Mouse (Mus musculus) midbrain, embryonic 14.5 days (tissue): ENCODE measurements around the gene Nop58. TPM values are rescaled to one million over a fixed set of nuclear protein-coding genes. Genes with fewer than 3 reads are reported as not detected.
"Not testable (repeated sequence)": the region's sequence is repeated elsewhere in the genome, so short reads cannot be mapped to it uniquely, and the experiment has no call there.

Experiments used
- ATAC-seq: fragments of 200-750 bp; cut with Nextera tagmentation; 2 replicates; pipeline ENCODE4 v1.8.0; 2017; ENCODE audit warnings: moderate number of reproducible peaks, moderate library complexity; ENCODE audit not compliant: low FRiP score, low TSS enrichment
- DNase-seq: peaks from one replicate; pipeline ENCODE4 v3.0.0-alpha.2; 2015
- H3K27ac ChIP-seq: fragments of 300-500 bp; sonication (generic); replicated peaks from 2 replicates; pipeline ENCODE4 v1.5.1; 2014; ENCODE audit warnings: mild to moderate bottlenecking, low read depth, low read length, moderate library complexity
- H3K27me3 ChIP-seq: fragments of 300-500 bp; sonication (generic); 2 replicates; pipeline ENCODE4 v1.6.1; 2014; ENCODE audit warnings: low read length, control low read depth, mixed read lengths; ENCODE audit not compliant: control insufficient read depth, insufficient read depth
- H3K36me3 ChIP-seq: fragments of 300-500 bp; sonication (generic); 2 replicates; pipeline ENCODE4 v1.6.1; 2014; ENCODE audit warnings: low read length, control low read depth; ENCODE audit not compliant: control insufficient read depth, insufficient read depth
- H3K4me1 ChIP-seq: fragments of 300-500 bp; sonication (generic); 2 replicates; pipeline ENCODE4 v1.6.1; 2014; ENCODE audit warnings: mild to moderate bottlenecking, antibody characterized with exemption, low read length, control low read depth; ENCODE audit not compliant: control insufficient read depth, insufficient read depth
- H3K4me2 ChIP-seq: fragments of 300-500 bp; sonication (generic); 2 replicates; pipeline ENCODE4 v1.6.1; 2014; ENCODE audit warnings: mild to moderate bottlenecking, low read length, moderate library complexity
- H3K4me3 ChIP-seq: fragments of 300-500 bp; sonication (generic); replicated peaks from 2 replicates; pipeline ENCODE4 v1.5.1; 2014; ENCODE audit warnings: low read depth, low read length
- H3K9ac ChIP-seq: fragments of 300-500 bp; sonication (generic); replicated peaks from 2 replicates; pipeline ENCODE4 v1.6.1; 2014; ENCODE audit warnings: mild to moderate bottlenecking, low read length, moderate library complexity
- H3K9me3 ChIP-seq: fragments of 300-500 bp; sonication (generic); 2 replicates; pipeline ENCODE4 v1.6.1; 2016; ENCODE audit warnings: low read length, control low read depth, mixed read lengths; ENCODE audit not compliant: control insufficient read depth
- WGBS: fragments of 180-500 bp; shearing (Covaris S2); extraction: QIAGEN DNeasy Blood & Tissue Kit; methylation state at CpG from one replicate; pipeline ENCODE4 v1.1.7; 2014; 5-methylcytosine and 5-hydroxymethylcytosine counted together
- polyA plus RNA-seq: library from polyadenylated mRNA; unstranded; fragments of >200 nt; fragmentation: Nextera tagmentation; extraction: Ambion mirVana; gene quantifications from 2 replicates; pipeline ENCODE4 v1.2.1, GENCODE M21; 2014

Nop58 gene
- polyA plus RNA-seq = 135 and 140 TPM in 2 replicates

DNA sequence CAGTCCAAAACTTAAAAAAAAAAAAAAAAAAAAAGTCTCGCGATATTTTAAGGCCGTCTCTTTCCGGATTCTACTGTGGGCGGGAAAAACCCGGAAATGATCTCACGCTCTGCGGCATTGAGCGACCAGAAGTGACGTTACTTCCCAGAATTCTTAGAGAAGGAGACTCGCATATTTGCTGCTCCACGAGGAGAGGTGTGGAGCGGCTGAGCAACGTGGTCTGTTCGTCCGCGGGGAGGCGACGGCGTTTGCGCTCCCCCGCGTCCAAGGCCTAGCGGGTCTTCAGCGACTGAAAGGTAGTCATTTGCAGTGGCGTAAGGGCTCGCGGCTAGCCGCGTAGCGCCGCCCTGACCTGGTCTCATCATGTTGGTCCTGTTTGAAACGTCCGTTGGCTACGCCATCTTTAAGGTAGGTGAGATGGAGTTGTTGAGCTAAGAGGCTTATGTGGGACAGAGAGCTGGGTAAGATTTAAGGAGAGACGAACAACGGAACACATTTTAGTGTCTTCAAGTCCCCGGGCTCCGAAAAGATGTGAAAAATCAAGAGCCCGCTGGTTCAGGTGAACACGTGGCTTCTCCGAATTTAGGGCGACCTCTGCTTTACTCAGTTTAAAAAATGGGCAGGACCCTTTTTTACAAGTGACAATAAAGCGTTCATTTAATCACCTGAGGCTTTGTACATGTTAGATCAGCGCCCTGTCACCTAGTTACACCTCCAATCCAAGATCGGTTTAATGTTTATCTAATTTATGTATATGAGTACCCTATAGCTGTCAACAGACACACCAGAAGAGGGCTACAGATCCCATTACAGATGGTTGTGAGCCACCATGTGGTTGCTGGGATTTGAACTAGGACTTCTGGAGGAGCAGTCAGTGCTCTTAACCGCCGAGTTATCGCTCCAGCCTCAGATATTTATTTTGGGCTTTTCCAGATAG lies at the start of gene Nop58:
Gene Nop58, plus strand, starts transcription at position 153 of the 937 bp plus-strand sequence.
- under 1% methylated on average over 49 of the region's 49 CpGs for WGBS

DNA sequence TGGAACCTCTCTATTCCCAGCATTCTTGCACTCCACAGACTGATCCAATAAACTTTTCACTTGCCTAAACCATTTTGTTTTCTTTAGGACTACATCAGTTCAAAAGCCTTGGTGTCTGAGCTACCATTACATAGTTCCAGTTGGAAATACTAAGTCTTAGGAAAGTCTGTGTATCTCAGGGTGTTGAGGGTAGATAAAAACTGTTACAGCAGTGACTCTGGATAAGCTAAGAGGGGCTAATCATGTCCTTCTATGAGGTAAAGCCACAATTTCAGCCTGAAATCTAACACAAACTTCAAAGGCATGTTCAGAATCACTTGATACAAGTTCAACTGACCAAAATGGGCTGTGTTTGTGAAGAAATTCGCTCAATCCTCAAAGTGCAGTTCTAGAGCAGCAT lies 48.4 kb upstream of the Nop58 start:
- Histone ChIP-seq H3K27me3 (no peaks in the 10 kb centered on the region), H3K4me2 (no peak overlapping the region), H3K36me3 (peaks cover 5% of the 10 kb centered on the region), H3K9ac (no peak overlapping the region), H3K4me1 (no peaks in the 10 kb centered on the region), H3K27ac (no peak overlapping the region), H3K9me3 (no peaks in the 10 kb centered on the region), H3K4me3 (no peak overlapping the region)
- DNase-seq = no peak
- 79% methylated on average over 1 of the region's 1 CpGs for WGBS
- no peak for ATAC-seq

More for the DNA sequence above, at the start of gene Nop58:
- H3K9ac ChIP-seq = peak within 1 kb of the TSS; percentile 56
- peaks cover 23% of the 10 kb centered on the region for H3K4me1 ChIP-seq
- H3K36me3 ChIP-seq = 0 out of 2 replicates have a peak, but pooled peaks cover 2% of the 10 kb centered on the region
- DNase-seq (peak; percentile 98), ATAC-seq (peak; percentile 97)
- no peaks in the 10 kb centered on the region for H3K9me3 ChIP-seq
- H3K27me3 ChIP-seq = no peaks in the 10 kb centered on the region
- H3K27ac ChIP-seq = peak within 1 kb of the TSS; percentile 82
- H3K4me2 ChIP-seq = peak within 1 kb of the TSS; percentile 91
- H3K4me3 ChIP-seq = peak within 1 kb of the TSS; percentile 69

DNA sequence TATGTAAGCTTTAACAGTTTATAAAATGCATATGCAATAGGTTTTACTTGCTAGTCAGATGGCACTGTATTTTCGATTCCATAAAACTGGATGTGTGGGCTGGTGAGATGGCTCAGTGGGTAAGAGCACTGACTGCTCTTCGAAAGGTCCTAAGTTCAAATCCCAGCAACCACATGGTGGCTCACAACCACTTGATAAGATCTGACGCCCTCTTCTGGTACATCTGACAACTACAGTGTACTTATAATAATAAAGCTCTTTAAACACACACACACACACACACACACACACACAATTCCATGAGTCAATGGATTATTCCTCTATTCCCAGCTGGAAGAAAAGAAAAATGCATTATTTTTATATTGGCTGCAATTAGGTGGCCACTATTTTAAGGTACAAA lies 46.4 kb upstream of the Nop58 start:
- no peak overlapping the region for H3K27ac ChIP-seq
- no peaks in the 10 kb centered on the region for H3K4me1 ChIP-seq
- WGBS = 88% methylated on average over 3 of the region's 3 CpGs
- no peak overlapping the region for H3K9ac ChIP-seq
- DNase-seq (no peak), ATAC-seq (no peak)
- no peaks in the 10 kb centered on the region for H3K27me3 ChIP-seq
- no peak overlapping the region for H3K4me2 ChIP-seq
- no peaks in the 10 kb centered on the region for H3K9me3 ChIP-seq
- H3K36me3 ChIP-seq = peaks cover 23% of the 10 kb centered on the region
- H3K4me3 ChIP-seq = no peak overlapping the region

DNA sequence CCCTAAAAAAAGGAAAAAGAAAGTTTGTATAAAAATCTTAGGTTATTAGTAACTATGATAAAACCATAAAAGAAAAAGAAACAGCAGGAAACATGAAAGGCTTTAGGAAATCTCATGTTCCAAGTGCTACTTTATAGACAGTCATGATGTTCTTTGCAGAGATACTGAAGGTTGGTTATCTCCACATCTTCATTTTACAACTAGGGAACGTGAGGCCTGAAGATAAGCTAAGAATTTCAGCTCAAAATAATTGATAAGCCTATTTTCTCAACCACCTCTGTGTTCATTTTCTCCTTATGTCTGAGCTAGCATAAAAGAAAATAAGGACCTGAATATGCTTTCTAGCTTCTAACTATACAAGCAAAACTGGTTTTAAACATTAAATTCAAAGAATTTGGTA lies 42.3 kb upstream of the Nop58 start:
- Histone ChIP-seq H3K36me3 (peaks cover 36% of the 10 kb centered on the region), H3K27me3 (no peaks in the 10 kb centered on the region), H3K4me2 (no peak overlapping the region), H3K27ac (no peak overlapping the region), H3K9me3 (no peaks in the 10 kb centered on the region), H3K4me1 (no peaks in the 10 kb centered on the region), H3K9ac (no peak overlapping the region), H3K4me3 (no peak overlapping the region)
- WGBS = 96% methylated on average over 1 of the region's 1 CpGs
- ATAC-seq = no peak
- DNase-seq = no peak

GRCm38 (mm10) chr1:59646502-59646901 lies 38.3 kb upstream of the Nop58 start:
- not testable (repeated sequence) for H3K9ac ChIP-seq, H3K4me3 ChIP-seq, H3K4me1 ChIP-seq, H3K4me2 ChIP-seq, H3K27me3 ChIP-seq, H3K9me3 ChIP-seq, ATAC-seq, DNase-seq, H3K27ac ChIP-seq
- H3K36me3 ChIP-seq = peaks cover 43% of the 10 kb centered on the region
- 95% methylated on average over 2 of the region's 2 CpGs for WGBS

DNA sequence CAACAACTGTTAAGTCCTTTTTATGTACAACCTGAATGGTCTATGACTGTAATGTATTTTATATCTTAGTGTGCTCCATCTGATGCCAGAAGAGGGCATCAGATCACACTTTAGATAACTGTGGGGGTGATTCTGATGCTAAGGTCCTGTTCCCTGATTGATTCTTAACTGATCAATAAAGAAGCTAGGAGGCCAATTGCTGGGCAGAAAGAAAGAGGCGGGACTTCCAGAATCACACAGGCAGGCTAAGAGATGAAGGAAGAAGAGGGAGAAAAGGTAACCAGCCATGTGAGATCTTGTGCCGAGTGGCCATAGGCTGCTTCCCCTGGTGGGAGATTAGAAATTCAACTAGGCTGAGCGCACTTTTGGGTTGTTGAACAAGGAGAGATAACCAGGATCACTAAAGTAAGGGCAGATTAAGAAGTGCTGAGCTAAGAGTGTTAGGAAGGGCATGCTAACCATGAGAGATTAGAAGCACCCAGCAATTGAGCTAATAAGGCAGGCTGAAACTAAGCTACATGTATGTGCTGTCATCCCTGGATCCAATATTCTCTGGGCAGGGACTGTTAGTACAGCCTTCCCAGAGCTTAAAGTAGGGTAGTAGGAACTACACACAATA lies 33.5 kb upstream of the Nop58 start:
- H3K4me3 ChIP-seq = no peak overlapping the region
- H3K4me2 ChIP-seq = no peak overlapping the region
- no peak for ATAC-seq
- WGBS = 95% methylated on average over 3 of the region's 3 CpGs
- no peak for DNase-seq
- no peaks in the 10 kb centered on the region for H3K27me3 ChIP-seq
- peaks cover 40% of the 10 kb centered on the region for H3K36me3 ChIP-seq
- H3K9ac ChIP-seq = no peak overlapping the region
- H3K4me1 ChIP-seq = no peaks in the 10 kb centered on the region
- no peak overlapping the region for H3K27ac ChIP-seq
- no peaks in the 10 kb centered on the region for H3K9me3 ChIP-seq

DNA sequence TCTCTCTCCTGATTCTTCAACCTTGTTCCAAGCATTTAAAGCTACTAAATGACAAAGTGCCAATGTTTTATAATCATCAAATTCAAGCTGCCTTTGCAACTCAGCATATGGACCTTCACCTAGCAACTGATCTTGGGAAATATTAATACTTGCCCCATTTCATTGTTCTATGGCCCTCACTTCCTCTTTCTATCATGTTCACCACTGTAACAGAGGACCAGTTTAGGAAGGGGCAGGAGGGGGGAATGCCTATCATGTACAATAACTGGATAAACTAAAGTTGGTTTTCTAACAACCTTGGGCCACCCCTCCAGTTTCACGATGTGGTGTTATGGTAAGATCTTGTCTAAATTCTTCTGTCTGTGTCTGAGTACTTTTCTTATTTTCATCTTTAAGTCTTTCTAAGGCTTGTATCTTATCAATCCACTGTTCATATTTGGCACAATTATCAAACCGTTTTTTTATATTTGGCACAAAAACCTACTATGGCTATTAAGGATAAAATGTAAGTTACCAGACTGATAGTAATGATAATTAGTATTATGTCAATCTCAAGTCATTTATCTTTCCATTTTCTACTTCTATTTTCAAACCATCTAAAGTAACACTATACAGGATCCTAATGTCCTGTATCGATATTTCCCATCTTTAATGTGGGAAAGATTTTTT lies 31.4 kb upstream of the Nop58 start:
- Histone ChIP-seq H3K4me2 (no peak overlapping the region), H3K4me1 (no peaks in the 10 kb centered on the region), H3K27ac (no peak overlapping the region), H3K4me3 (no peak overlapping the region), H3K9me3 (no peaks in the 10 kb centered on the region), H3K36me3 (peaks cover 30% of the 10 kb centered on the region), H3K27me3 (no peaks in the 10 kb centered on the region), H3K9ac (no peak overlapping the region)
- DNase-seq (no peak), ATAC-seq (no peak)
- WGBS = 97% methylated on average over 3 of the region's 3 CpGs

GRCm38 (mm10) chr1:59656244-59657171 lies 28.3 kb upstream of the Nop58 start:
- Histone ChIP-seq H3K4me2 (no peak overlapping the region), H3K27me3 (no peaks in the 10 kb centered on the region), H3K4me1 (no peaks in the 10 kb centered on the region), H3K27ac (no peak overlapping the region), H3K36me3 (peaks cover 23% of the 10 kb centered on the region), H3K9me3 (no peaks in the 10 kb centered on the region), H3K9ac (no peak overlapping the region), H3K4me3 (no peak overlapping the region)
- DNase-seq (no peak), ATAC-seq (no peak)
- 93% methylated on average over 7 of the region's 7 CpGs for WGBS
